Mouse (Mus musculus) limb, embryonic 10.5 days (tissue): ENCODE measurements around the gene Pip5k1a. TPM values are rescaled to one million over a fixed set of nuclear protein-coding genes. Genes with fewer than 3 reads are reported as not detected.

Experiments
- DNase-seq: peaks from one replicate; pipeline ENCODE4 v3.0.0-alpha.2; 2017; ENCODE audit warnings: low spot score
- H3K27ac ChIP-seq: fragments of 300-500 bp; sonication (generic); 2 replicates; pipeline ENCODE4 v1.5.1; 2016; ENCODE audit warnings: mild to moderate bottlenecking
- H3K27me3 ChIP-seq: fragments of 300-500 bp; sonication (generic); 2 replicates; pipeline ENCODE4 v1.6.1; 2016; ENCODE audit warnings: low read depth, mild to moderate bottlenecking; ENCODE audit not compliant: poor library complexity, severe bottlenecking
- H3K36me3 ChIP-seq: fragments of 300-500 bp; sonication (generic); 2 replicates; pipeline ENCODE4 v1.6.1; 2016; ENCODE audit warnings: mild to moderate bottlenecking, moderate library complexity
- H3K4me1 ChIP-seq: fragments of 300-500 bp; sonication (generic); 2 replicates; pipeline ENCODE4 v1.6.1; 2016
- H3K4me3 ChIP-seq: fragments of 300-500 bp; sonication (generic); 2 replicates; pipeline ENCODE4 v1.5.1; 2016; ENCODE audit warnings: mild to moderate bottlenecking, moderate library complexity
- H3K9me3 ChIP-seq: fragments of 300-500 bp; sonication (generic); replicated peaks from 2 replicates; pipeline ENCODE4 v1.6.1; 2016; ENCODE audit warnings: mild to moderate bottlenecking
- WGBS: fragments of 180-500 bp; shearing (Covaris S2); methylation state at CpG from one replicate; pipeline ENCODE4 v1.1.7; 2016; 5-methylcytosine and 5-hydroxymethylcytosine counted together
- polyA plus RNA-seq: library from polyadenylated mRNA; unstranded; fragments of >200 nt; fragmentation: Nextera tagmentation; extraction: Ambion mirVana; gene quantifications from 2 replicates; pipeline ENCODE4 v1.2.1, GENCODE M21; 2016

The Pip5k1a gene
- polyA plus RNA-seq, result 18.6 and 21.7 TPM in 2 replicates

DNA sequence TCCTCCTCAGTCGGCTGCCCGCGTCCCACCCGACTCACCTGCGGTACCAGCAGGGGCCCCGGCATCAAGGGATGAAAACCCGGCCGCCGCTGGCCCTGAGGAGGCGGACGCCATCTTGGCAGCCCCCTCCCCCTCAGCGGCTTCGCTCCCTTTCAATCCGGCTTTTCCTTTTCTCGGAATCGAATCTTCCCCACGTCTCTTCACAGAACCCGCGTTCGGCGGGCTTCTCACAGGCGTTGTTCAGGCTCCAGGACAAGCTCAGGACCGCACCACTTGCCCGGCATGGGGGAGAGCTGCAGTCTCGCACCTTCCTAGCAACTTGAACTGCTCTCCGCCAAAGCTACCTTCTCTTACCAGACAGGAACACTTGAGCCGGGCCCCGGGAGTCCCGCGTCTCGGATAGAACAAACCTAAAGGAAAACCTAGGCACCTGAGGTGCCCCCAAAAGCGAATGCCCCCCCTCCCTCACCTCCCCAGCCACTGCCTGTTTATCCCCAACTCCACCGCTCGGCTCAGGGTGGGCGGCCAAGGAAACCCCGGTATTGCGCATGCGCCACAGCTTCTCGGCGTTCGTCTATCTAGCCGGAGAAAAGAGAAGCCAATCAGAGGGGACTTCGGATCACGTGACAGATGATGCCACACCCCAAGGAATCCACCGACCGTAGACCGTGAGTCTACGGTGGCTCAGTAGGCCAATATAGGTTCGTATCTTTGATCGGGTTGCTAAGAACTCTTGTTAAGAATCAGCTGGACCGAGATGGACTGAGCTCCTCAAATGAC lies at the start of gene Pip5k1a:
Gene Pip5k1a, minus strand, starts transcription at position 593 of the 780 bp plus-strand sequence.
- H3K27me3 ChIP-seq, result no peaks in the 10 kb centered on the region
- no peaks in the 10 kb centered on the region for H3K9me3 ChIP-seq
- peaks cover 22% of the 10 kb centered on the region for H3K36me3 ChIP-seq
- peak; percentile 98 for DNase-seq
- peaks cover 13% of the 10 kb centered on the region for H3K4me1 ChIP-seq
- H3K4me3 ChIP-seq, result peak within 1 kb of the TSS; percentile 87
- WGBS, result under 1% methylated on average over 51 of the region's 51 CpGs
- H3K27ac ChIP-seq, result peak within 1 kb of the TSS; percentile 89

DNA sequence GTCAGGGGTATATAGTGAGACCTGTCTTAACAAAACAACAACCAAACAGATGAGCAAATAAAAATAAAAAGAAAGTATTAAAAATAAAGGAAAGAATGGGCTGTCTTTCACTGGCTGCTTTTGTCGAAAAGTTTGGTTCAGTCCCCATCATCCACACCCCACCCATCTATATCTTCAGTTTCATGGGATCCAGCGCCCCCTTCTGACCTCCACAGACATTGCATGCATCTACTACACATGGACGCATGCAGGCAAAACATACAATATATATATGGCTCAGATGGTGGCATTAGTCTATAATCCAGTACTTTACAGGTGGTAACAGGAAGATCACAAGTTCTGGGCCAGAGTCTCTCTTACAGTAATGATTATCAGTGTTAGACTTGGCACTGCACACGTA lies 47.1 kb upstream of the Pip5k1a start:
- peak; percentile 28 for DNase-seq
- Histone ChIP-seq H3K27ac (no peak overlapping the region), H3K9me3 (no peaks in the 10 kb centered on the region), H3K36me3 (no peaks in the 10 kb centered on the region), H3K27me3 (peaks cover 3% of the 10 kb centered on the region), H3K4me1 (no peaks in the 10 kb centered on the region), H3K4me3 (no peak overlapping the region)
- 54% methylated on average over 4 of the region's 4 CpGs for WGBS

DNA sequence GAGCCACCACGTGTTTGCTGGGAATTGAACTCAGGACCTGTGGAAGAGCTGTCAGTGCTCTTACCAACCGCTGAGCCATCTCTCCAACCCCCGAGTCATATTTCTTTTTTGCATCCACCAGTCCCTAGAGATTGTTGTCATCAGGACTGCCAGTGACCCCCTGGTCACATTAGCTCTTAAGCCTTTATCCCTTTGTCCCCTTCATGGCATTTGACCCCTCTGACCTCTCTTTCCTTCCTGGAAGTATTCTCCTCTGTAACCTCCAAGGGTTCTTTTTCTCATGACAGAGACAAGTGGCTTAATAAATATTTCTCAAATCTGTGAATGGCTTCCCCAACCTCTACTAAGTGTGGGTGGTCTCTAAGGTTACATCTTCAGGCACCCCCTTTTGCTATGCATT lies 41.2 kb upstream of the Pip5k1a start:
- H3K27me3 ChIP-seq, result no peaks in the 10 kb centered on the region
- 64% methylated on average over 3 of the region's 3 CpGs for WGBS
- H3K4me3 ChIP-seq, result no peak overlapping the region
- no peaks in the 10 kb centered on the region for H3K4me1 ChIP-seq
- H3K36me3 ChIP-seq, result no peaks in the 10 kb centered on the region
- H3K27ac ChIP-seq, result no peak overlapping the region
- no peaks in the 10 kb centered on the region for H3K9me3 ChIP-seq
- no peak for DNase-seq

DNA sequence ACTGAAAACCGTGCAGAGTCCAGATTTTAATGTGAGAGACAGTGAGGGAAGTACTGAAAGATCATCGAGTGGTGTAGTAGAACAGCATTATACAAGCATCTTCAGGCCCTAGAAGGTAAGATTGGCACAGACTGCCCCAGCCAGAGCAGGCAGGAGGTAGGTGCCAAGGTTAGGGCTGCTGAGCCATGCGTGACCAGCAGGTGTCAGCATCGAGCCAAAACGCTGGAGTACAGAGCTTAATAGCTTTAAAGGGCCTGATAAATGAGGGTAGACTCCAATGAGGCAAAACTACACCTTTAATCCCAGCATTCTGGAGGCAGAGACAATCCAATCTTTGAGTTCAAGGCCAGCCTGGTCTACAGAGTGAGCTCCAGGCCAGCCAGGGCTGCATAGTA lies 35.9 kb upstream of the Pip5k1a start:
- Histone ChIP-seq H3K4me3 (no peak overlapping the region), H3K36me3 (peaks cover 31% of the 10 kb centered on the region), H3K27ac (no peak overlapping the region), H3K4me1 (peaks cover 11% of the 10 kb centered on the region; the same call in 1 of the 2 replicates), H3K27me3 (no peaks in the 10 kb centered on the region), H3K9me3 (no peaks in the 10 kb centered on the region)
- DNase-seq, result peak; percentile 89
- WGBS, result 13% methylated on average over 5 of the region's 5 CpGs

DNA sequence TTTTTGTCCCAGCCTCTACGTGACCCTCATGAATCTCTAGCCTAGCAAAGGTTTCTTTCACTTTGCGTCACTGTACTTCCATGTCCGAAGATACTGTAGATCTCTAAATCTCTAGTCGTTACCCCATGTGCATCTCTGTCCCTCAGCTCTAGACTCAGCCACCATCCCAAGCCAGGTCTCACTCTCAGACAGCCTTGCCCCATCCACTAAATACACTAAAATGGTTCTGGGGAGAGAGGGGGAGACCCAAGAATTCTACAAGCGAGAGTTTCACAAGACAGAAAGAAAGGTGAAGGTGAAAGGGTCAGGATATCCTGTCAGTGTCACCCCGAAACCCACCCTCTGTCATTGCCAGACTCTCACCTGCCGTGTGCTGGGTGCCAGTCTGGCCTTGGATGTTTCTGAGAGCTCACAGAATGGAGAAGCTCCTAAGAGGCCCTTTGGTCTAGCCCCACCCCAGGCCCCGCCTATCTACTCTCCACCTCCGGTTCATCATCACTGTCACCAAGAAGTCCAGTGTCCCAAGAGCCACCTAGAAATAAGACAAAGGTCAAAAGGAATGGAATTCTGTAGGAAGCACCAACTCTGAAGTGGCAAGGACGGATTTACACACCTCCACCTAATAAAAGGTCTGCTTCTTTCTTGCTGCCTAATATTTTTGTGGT lies 35.4 kb upstream of the Pip5k1a start, which contains the start of gene Tnfaip8l2:
Gene Tnfaip8l2, minus strand, starts transcription at position 409 of the 665 bp plus-strand sequence.
- WGBS, result 87% methylated on average over 10 of the region's 10 CpGs
- H3K27ac ChIP-seq, result no peak within 1 kb of the TSS

DNA sequence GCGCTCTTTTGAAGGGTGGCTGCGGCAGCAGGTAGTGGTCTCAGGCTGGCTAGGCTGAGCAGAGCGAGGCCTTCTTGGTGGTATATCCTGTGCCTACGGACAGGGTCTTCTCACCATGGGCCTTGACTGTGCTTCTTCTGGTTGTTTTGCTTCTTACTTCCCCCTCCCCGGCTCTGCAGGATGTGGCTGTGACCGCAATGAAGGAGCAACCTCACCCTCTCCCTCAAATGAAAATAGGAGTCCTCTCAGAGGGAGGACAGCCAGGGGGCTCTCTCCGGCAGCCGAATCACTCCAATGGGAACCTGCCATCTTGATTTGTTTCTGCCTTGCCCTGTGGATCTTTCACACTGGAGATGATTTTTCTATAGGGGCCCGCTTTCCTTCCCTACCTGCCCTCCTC lies 34.7 kb upstream of the Pip5k1a start:
- WGBS, result 95% methylated on average over 9 of the region's 9 CpGs
- no peaks in the 10 kb centered on the region for H3K9me3 ChIP-seq
- H3K27ac ChIP-seq, result no peak overlapping the region
- no peak overlapping the region for H3K4me3 ChIP-seq
- DNase-seq, result no peak
- H3K36me3 ChIP-seq, result peaks cover 31% of the 10 kb centered on the region
- peaks cover 11% of the 10 kb centered on the region; the same call in 1 of the 2 replicates for H3K4me1 ChIP-seq
- no peaks in the 10 kb centered on the region for H3K27me3 ChIP-seq

More for the DNA sequence above, 35.4 kb upstream of the Pip5k1a start, which contains the start of gene Tnfaip8l2:
- peaks cover 31% of the 10 kb centered on the region for H3K36me3 ChIP-seq
- no peaks in the 10 kb centered on the region for H3K27me3 ChIP-seq
- no peak within 1 kb of the TSS for H3K4me3 ChIP-seq
- no peaks in the 10 kb centered on the region for H3K9me3 ChIP-seq
- peaks cover 11% of the 10 kb centered on the region; the same call in 1 of the 2 replicates for H3K4me1 ChIP-seq
- no peak for DNase-seq

DNA sequence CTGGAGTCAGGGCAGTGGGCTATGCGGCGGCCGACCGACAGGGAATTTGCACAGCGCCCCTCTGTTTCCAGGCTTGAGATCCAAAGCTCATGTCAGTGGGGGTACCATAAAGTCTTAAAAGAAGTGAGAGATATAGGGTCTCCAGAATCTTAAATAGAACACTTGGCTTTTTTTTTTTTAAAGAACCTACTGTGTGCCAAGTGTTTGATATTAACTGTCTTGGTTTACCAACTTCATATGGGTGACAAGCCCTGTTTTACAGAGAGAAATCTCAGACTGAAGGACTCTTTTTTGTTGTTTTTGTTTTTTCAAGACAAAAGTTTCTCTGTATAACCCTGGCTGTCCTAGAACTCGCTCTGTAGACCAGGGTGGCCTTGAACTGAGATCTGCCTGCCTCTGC lies 34.1 kb upstream of the Pip5k1a start:
- Histone ChIP-seq H3K27me3 (no peaks in the 10 kb centered on the region), H3K27ac (no peak overlapping the region), H3K36me3 (peaks cover 31% of the 10 kb centered on the region), H3K4me1 (peaks cover 14% of the 10 kb centered on the region; the same call in 1 of the 2 replicates), H3K9me3 (no peaks in the 10 kb centered on the region), H3K4me3 (no peak overlapping the region)
- no peak for DNase-seq
- WGBS, result 93% methylated on average over 6 of the region's 6 CpGs

DNA sequence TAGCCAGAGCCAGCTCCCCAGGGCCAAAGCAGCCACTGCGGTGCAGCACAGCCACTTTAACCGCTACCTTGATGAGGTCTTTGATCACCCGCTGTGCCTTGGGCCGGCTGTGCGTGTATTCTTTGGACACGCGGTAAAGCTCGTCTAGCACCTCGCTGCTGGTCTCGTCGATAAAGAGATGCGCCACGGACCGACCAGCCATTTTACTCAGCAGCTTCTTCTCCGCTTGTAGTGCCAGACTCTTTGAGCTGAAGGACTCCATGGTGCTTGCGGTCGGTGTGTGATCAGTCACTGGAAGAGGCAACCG lies 33.5 kb upstream of the Pip5k1a start:
- Histone ChIP-seq H3K4me3 (0 out of 2 replicates have a peak overlapping the region, but pooled peaks have one; percentile 13), H3K9me3 (no peaks in the 10 kb centered on the region), H3K27me3 (no peaks in the 10 kb centered on the region), H3K27ac (no peak overlapping the region), H3K4me1 (peaks cover 18% of the 10 kb centered on the region), H3K36me3 (peaks cover 31% of the 10 kb centered on the region)
- DNase-seq, result no peak
- 49% methylated on average over 18 of the region's 18 CpGs for WGBS

DNA sequence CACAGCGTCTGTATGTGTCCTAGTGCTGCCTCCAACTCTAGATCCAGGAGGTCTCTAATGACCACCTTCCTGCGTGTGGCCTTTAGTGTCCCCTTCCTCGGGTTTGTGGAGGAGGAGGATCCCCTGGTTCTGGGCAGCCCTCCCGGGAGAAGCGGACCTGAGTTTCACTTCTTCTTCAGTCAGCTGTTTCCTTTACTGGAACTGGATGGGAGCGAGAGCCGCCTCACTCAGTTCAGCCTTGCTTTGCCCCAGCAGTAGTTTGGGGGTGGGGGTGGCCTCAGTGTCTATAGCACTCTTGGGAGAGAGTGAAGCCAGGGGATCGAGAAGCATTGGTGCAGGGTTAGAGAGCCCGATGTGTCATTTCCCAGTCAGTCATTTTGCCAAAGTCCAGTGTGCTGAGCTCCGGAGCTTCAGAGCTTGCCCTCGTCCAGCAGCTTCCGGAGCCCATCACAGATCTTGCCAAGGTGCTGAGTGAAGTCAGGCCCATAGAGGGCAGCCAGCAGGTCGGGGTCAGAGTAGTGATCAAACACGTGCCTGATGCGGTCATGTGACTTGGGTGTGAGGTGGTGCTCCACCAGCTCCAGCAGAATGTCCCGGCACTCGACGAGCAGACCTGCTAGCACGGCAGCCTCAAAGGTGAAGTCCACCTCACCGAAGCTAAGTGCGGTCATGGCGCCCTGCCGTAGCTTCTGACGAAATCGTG lies 33.0 kb upstream of the Pip5k1a start:
- peaks cover 31% of the 10 kb centered on the region for H3K36me3 ChIP-seq
- peaks cover 23% of the 10 kb centered on the region for H3K4me1 ChIP-seq
- no peak overlapping the region for H3K27ac ChIP-seq
- peak overlapping the region; percentile 13; the same call in 1 of the 2 replicates for H3K4me3 ChIP-seq
- no peak for DNase-seq
- 65% methylated on average over 25 of the region's 25 CpGs for WGBS
- no peaks in the 10 kb centered on the region for H3K9me3 ChIP-seq
- no peaks in the 10 kb centered on the region for H3K27me3 ChIP-seq

DNA sequence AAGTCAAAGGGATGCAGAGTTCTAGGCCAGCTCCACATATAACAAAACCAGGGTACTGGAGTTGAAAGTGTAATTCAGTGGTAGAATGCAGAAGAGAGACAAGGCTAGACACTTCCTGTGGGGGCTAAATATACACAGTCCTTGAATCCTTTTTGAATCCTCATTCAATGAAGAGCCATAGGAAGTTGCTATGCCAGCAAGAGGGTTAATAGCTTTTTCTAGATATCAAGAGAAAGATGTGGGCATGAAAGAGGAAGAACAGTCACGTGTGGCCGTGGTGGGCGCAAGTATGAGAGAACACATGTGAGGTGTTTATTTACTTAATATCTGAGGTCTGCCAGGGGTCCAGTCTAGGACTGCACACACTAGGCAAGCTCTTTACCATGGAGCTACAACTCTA lies 29.6 kb upstream of the Pip5k1a start:
- DNase-seq, result no peak
- WGBS, result 94% methylated on average over 3 of the region's 3 CpGs
- no peak overlapping the region for H3K27ac ChIP-seq
- peaks cover 41% of the 10 kb centered on the region for H3K36me3 ChIP-seq
- no peak overlapping the region for H3K4me3 ChIP-seq
- H3K9me3 ChIP-seq, result no peaks in the 10 kb centered on the region
- H3K4me1 ChIP-seq, result peaks cover 31% of the 10 kb centered on the region
- H3K27me3 ChIP-seq, result no peaks in the 10 kb centered on the region

DNA sequence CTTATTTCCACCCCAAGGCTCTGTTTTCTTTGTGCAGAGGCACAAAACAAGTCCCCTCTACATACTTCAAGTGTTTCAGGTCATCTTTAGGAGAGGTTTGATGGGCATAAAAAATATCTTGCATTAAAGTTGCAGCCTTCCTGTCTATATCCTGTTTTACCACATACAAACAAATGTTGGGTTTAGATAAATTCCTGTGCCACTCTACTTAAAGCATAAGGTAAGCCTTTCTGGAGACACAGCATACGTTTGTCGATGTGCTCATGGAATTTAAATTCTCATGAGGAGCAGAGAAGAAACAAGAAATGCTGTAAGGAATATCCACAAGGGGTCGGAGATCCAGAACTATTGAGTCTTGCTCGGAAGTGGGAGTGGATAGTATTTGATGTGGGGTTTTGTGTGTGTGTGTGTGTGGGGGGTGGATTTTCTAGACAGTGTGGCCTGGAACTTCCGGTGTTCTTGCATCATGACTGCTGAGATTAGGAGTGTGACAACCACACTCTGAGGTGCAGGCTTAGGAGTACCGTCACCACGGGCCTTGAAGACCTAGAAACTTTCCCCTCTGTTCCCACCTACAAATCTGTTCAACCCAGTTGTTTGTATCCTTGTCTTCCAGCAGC lies 28.8 kb upstream of the Pip5k1a start:
- WGBS, result 91% methylated on average over 7 of the region's 7 CpGs
- no peak for DNase-seq
- Histone ChIP-seq H3K36me3 (peaks cover 34% of the 10 kb centered on the region), H3K4me3 (peak overlapping the region; percentile 41; the same call in 1 of the 2 replicates), H3K4me1 (peaks cover 30% of the 10 kb centered on the region), H3K9me3 (no peaks in the 10 kb centered on the region), H3K27ac (no peak overlapping the region), H3K27me3 (no peaks in the 10 kb centered on the region)

DNA sequence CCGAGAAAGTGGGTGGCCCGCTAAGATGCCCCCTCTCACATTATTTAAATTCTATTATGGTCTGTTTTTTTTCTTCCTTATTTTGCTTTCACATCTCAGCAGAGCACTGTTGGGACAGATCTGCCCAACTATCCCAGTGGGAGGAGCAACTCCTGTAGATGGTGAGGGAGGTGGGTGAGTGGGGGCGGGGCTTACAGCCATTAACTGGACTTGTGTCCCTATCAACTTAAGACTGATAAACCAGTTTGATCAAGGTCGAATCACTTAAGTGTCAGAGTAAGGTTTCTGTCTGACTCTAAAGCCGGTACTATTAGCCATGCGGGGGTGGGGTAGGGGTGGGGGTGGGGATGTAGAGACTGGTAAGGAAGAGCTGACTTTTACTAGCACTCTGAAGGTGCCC lies 28.3 kb upstream of the Pip5k1a start:
- no peaks in the 10 kb centered on the region for H3K9me3 ChIP-seq

More for the DNA sequence above, 28.3 kb upstream of the Pip5k1a start:
- Histone ChIP-seq H3K36me3 (peaks cover 33% of the 10 kb centered on the region), H3K4me3 (peak overlapping the region; percentile 41), H3K4me1 (peaks cover 26% of the 10 kb centered on the region), H3K27ac (no peak overlapping the region), H3K27me3 (no peaks in the 10 kb centered on the region)
- WGBS, result 28% methylated on average over 6 of the region's 6 CpGs
- no peak for DNase-seq
